Mouse (Mus musculus): ENCODE measurements around the gene Zfp60. TPM values are rescaled to one million over a fixed set of nuclear protein-coding genes. Genes with fewer than 3 reads are reported as not detected.
A peak's percentile ranks its signal among the peaks of the same experiment; 100 is the strongest.

The Zfp60 gene
- polyA plus RNA-seq, 1 experiment from 2014 or later, result 27.1 TPM

DNA sequence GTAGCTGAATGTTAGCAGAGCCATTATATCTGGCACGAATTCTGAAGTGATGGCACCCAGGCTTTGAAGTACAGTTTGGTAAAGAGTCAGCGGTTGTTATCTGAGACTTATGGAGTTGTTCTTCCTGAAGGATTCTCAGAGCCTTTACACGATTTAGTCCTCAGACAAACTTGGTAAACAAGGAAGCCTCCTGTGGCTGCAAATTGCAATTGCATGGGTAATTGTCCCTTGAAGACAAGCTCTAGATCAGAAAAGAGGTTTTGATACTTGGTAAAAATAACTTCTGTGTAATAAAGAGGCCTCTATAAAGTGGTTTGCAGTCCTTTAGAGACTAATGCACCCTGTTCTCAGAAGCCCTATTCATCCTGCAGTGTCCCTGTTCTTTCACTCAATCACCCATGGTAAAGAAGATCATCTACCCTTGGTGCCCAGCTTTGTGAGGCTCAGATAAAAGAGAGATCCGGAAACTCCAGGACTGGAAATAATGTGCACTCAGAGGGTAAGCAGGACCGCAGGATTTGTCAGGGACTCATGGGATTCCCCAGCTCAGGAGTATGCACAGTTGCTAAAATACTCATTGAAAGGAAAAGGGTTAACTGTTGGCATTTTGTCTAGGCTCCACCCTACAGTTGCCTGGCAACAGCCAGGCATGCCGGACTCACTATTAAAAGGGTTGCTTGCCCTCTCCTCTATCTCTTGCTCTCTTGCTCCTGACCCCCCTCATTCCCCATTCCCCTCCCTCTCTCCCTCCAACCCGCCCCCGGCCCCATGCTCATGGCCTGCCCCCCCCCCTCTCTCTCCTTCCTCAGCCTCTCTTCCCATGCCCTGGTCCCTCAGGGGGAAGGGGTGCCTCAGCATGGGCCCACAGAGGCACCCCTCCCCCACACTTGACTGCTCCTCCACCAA is 67.0 kb downstream of the Zfp60 start:
- peak overlapping the region; percentile 23 for H3K4me2 ChIP-seq
- H3K36me3 ChIP-seq, result no peaks in the 10 kb centered on the region
- H3K27ac ChIP-seq, result no peak overlapping the region
- peak; percentile 56; the same call in 1 of the 2 replicates for ATAC-seq (ENCODE audit: insufficient read depth, low FRiP score, low read depth)
- H3K9ac ChIP-seq, result no peak overlapping the region
- H3K4me1 ChIP-seq, result 0 out of 2 replicates have a peak, but pooled peaks cover 5% of the 10 kb centered on the region
- H3K4me3 ChIP-seq (replicated peaks), result no peak overlapping the region
- WGBS, result 27% methylated on average over 8 of the region's 8 CpGs
- no peaks in the 10 kb centered on the region for H3K9me3 ChIP-seq
- no peaks in the 10 kb centered on the region for H3K27me3 ChIP-seq (replicated peaks)

DNA sequence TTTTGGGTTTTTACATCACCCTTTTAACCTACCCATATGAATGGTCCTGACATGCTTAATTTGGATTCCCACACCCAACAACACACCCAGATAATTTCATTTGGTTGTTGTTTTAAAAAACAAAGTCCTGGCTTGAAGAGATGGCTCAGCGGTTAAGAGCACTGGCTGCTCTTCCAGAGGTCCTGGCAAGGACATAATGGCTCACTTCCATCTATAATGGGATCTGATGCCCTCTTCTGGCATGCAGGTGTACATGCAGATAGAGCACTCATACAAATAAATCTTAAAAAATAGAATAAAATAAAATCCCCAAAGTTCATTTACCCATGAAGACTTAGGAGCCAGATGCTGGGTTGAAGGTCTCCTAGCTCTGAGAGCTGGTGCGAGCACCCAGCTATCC is 69.9 kb downstream of the Zfp60 start:
- no peak for ATAC-seq (ENCODE audit: insufficient read depth, low FRiP score, low read depth)
- 46% methylated on average over 2 of the region's 2 CpGs for WGBS
- no peak overlapping the region for H3K4me2 ChIP-seq
- H3K27me3 ChIP-seq (replicated peaks), result no peaks in the 10 kb centered on the region
- no peak overlapping the region for H3K27ac ChIP-seq
- H3K9ac ChIP-seq, result no peak overlapping the region
- H3K4me1 ChIP-seq, result 0 out of 2 replicates have a peak, but pooled peaks cover 8% of the 10 kb centered on the region
- H3K4me3 ChIP-seq (replicated peaks), result no peak overlapping the region
- H3K36me3 ChIP-seq, result no peaks in the 10 kb centered on the region
- no peaks in the 10 kb centered on the region for H3K9me3 ChIP-seq

DNA sequence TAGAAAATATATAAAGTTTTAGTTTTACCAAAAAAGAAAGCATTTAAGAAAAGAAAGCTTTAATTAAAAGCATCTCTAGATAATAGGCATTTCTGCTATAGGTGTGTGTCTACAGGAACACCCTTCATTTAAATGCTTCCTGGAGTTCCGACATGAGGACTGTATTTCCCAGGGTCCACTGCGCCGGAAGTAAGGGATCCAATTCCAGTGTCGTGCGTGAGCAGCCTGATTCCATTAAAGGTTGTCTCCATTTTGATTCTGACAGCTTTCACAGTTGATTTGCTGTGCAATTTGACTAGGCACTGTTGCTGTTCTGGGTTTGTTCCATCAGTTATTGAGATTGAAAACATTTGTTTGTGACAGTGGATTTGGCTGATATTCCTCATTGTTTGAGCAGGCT is 71.8 kb downstream of the Zfp60 start:
- Histone ChIP-seq H3K27me3 (replicated peaks) (no peaks in the 10 kb centered on the region), H3K36me3 (no peaks in the 10 kb centered on the region), H3K9ac (no peak overlapping the region), H3K27ac (no peak overlapping the region), H3K9me3 (no peaks in the 10 kb centered on the region), H3K4me1 (0 out of 2 replicates have a peak, but pooled peaks cover 8% of the 10 kb centered on the region), H3K4me3 (replicated peaks) (no peak overlapping the region), H3K4me2 (no peak overlapping the region)
- no peak for ATAC-seq (ENCODE audit: insufficient read depth, low FRiP score, low read depth)
- WGBS, result 60% methylated on average over 5 of the region's 5 CpGs

Other genes starting within 250 kb of the Zfp60 start
- gene Sertad1, start 244.5 kb upstream of the Zfp60 start, polyA plus RNA-seq (2015; fragmentation: Nextera tagmentation; extraction: Ambion mirVana), result 35.3 and 36.7 TPM in 2 replicates
- gene Prx, start 232.1 kb upstream of the Zfp60 start, polyA plus RNA-seq (2015; fragmentation: Nextera tagmentation; extraction: Ambion mirVana), result 3.1 and 3.5 TPM in 2 replicates
- gene Hipk4, start 208.1 kb upstream of the Zfp60 start, polyA plus RNA-seq (2015; fragmentation: Nextera tagmentation; extraction: Ambion mirVana), result 0.67 and 0.86 TPM in 2 replicates
- gene Pld3, start 178.2 kb upstream of the Zfp60 start, polyA plus RNA-seq (2015; fragmentation: Nextera tagmentation; extraction: Ambion mirVana), result 77.5 and 81.0 TPM in 2 replicates
- gene 2310022A10Rik, start 178.2 kb upstream of the Zfp60 start, polyA plus RNA-seq (2015; fragmentation: Nextera tagmentation; extraction: Ambion mirVana), result 21.0 and 23.4 TPM in 2 replicates
- 77.7 and 82.3 TPM in 2 replicates for gene Akt2, start 139.8 kb upstream of the Zfp60 start, polyA plus RNA-seq (2015; fragmentation: Nextera tagmentation; extraction: Ambion mirVana)
- 1.6 and 1.8 TPM in 2 replicates for gene Ttc9b, start 77.5 kb upstream of the Zfp60 start, polyA plus RNA-seq (2015; fragmentation: Nextera tagmentation; extraction: Ambion mirVana)
- gene Map3k10, start 56.8 kb upstream of the Zfp60 start, polyA plus RNA-seq (2015; fragmentation: Nextera tagmentation; extraction: Ambion mirVana), result 7.1 and 8.3 TPM in 2 replicates
- gene Zfp607b, start 42.0 kb upstream of the Zfp60 start, polyA plus RNA-seq (2015; fragmentation: Nextera tagmentation; extraction: Ambion mirVana), result 2.9 and 4.2 TPM in 2 replicates
- 2.0 and 2.1 TPM in 2 replicates for gene Zfp626, start 75.8 kb downstream of the Zfp60 start, polyA plus RNA-seq (2015; fragmentation: Nextera tagmentation; extraction: Ambion mirVana)
- gene Zfp59, start 107.2 kb downstream of the Zfp60 start, polyA plus RNA-seq (2015; fragmentation: Nextera tagmentation; extraction: Ambion mirVana), result 6.1 and 6.8 TPM in 2 replicates
- gene Zfp607a, start 126.1 kb downstream of the Zfp60 start, polyA plus RNA-seq (2015; fragmentation: Nextera tagmentation; extraction: Ambion mirVana), result 3.9 and 4.6 TPM in 2 replicates
- 9.4 and 10.3 TPM in 2 replicates for gene Zfp974, start 198.1 kb downstream of the Zfp60 start, polyA plus RNA-seq (2015; fragmentation: Nextera tagmentation; extraction: Ambion mirVana)
- gene Zfp780b, start 247.8 kb downstream of the Zfp60 start, polyA plus RNA-seq (2015; fragmentation: Nextera tagmentation; extraction: Ambion mirVana), result 18.3 and 20.0 TPM in 2 replicates